Mouse (Mus musculus): ENCODE results near the gene Sf3a2. TPM values are rescaled to one million over a fixed set of nuclear protein-coding genes. Genes with fewer than 3 reads are reported as not detected.

Sf3a2 gene
- 101 and 144 TPM in 2 replicates for polyA plus RNA-seq (2012; rRNA removed)

DNA sequence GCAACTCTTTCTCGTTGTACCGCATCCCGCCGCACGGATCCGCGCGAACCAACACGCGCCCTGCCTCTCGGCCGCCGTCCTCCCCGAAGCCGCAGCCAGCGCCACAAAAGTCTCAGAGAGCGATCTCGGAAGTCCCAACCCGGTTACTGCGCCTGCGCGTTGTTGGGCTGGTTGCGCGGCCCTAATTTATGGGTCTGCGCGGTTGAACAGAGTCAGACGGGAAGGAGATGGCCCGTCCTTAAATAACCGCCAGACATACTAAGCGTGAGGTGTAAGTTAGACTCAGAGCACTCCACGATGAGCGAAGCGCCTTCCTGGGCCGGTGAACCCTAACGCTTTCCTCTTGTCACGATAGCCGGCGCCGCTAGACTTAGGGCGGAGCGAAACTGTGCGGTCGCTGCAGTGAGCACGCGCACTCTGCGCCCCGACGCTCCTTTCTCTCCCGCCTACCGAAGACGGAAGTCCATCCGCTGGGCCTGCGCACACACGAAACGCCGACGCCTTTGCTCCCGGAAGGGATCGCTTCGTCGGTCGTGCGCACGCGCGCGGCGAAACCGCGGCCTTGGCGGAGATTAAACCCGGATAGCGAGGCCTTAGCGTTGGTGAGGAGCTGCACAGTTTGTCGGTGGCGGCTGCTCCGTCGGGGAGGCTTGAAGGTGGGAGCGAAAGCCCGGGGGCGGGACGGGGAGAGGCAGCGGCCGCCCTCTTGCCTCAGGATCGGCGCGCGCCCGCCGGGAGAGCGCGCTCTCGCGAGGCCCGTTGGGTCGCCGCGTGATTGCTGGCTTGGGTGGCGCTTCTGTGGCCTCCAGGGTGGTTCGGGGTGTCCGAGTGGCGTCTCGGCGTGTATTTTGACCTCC is at the start of gene Sf3a2, which contains the start of gene Plekhj1:
Gene Sf3a2, plus strand, starts transcription at position 49 of the 857 bp plus-strand sequence.
Gene Plekhj1, minus strand, starts transcription at position 477 of the 857 bp plus-strand sequence.

DNA sequence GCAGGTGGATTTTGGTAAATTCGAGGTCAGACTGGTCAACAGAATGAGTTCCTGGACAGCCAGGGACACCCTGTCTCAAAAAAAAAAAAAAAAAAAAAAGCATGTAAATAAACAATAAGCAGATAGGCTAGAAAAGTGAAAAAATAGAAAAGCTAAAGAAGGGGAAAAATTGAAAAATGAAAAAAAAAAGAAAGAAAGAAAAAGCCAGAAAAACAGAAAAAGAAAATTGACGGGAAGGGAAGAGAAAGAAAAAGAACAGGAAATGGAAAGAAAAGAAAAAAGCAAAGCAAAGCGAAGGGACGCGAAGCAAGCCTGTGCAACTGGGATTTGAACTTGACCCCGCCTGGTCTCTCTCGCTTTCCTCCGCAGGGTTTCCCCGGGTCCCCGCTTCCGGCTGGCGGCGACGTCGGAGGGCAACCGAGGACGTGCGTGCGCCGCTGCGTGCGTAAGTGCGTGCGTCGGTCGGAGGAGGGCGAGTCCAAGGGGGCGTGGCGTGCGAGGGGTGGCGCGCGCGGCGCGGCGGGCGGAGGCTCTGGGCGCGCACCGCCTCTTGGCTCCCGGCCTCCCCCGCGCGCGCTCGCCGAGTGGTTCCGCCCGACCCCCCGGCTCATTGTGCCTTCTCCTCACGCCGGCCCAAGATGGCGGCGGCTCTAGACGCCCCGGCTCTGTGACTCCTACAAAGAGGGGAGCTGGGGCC is 43.3 kb upstream of the Sf3a2 start, which contains the start of gene Dot1l:
Gene Dot1l, plus strand, starts transcription at position 613 of the 697 bp plus-strand sequence.

DNA sequence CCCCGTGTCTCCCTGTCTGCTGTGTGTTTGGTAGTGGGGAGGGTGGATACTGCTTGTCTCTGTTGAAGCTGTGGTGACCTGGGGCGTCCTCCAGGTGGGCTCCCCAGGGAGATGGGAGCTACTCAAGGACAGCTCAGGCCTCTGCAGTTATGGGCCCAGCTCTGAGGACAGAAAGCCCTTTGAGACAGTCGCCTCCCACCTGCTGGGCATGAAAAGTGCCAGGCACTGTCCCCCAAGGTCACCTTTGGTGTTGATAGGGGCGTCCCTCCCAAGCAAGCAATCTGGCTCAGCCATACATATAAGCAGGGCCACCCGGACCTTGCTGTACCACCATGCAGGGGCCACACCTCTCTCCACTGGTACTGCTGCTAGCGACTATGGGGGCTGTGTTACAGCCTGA is 6.9 kb downstream of the Sf3a2 start, which contains the start of gene Amh:
Gene Amh, plus strand, starts transcription at position 328 of the 400 bp plus-strand sequence.

DNA sequence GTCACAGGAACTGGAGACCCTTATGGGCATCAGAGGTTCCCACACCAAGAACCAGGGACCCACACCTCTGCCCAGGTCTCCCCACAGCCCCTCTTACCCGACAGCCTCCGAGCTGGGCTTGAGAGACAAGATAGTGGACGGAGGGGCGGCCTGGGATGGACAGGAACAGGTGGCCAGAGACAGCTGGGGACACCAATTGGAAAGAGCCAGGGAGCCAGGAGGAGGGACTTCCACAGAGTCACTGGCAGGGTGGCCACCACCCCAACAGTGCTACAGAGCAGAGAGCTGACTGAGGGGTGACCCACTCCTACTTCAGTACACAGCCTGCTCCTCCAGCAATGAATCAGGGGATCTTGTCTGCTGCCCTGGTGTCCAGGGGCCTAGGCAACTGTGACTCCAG is 15.4 kb downstream of the Sf3a2 start, which contains the start of gene Jsrp1:
Gene Jsrp1, minus strand, starts transcription at position 133 of the 400 bp plus-strand sequence.

DNA sequence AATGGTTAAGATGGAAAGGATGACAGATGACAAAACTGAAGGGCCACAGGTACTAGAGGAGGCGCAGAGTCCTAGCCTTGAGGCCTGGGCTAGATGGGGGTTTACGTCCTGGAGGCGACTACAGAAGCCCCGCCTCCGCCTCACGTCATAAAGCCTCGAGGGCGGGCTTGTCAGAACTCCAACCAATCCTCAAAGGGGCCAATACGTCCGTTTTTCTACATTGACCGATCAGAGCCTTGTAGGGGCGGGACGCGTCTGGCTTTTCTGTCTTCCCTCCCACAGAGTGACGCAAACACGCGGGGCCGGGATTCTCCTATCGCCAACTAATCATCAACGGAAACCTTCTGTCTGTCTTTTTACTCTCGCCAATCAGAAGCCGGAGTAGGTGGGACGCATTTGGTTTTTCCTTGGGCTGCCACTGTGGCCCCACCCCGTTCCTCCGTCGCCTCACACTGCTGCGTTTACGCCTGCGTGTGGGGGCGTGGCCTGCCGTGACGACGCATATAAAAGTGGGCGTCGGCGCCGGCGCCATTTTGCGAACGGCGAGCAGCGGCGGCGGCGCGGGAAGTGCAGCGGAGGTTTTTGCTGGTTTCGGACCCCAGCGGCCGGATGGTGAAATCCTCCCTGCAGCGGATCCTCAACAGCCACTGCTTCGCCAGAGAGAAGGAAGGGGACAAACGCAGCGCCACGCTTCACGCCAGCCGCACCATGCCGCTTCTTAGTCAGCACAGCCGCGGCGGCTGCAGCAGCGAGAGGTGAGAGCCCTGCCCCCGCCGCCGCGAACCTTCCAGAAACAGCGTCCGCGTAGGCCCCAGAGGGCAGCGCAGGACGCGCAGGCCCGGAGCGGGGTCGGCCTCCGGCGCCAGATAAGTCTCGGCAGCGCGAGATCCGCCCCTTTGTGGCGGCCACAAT is 28.4 kb downstream of the Sf3a2 start, which contains the start of gene Oaz1:
Gene Oaz1, plus strand, starts transcription at position 506 of the 912 bp plus-strand sequence.

DNA sequence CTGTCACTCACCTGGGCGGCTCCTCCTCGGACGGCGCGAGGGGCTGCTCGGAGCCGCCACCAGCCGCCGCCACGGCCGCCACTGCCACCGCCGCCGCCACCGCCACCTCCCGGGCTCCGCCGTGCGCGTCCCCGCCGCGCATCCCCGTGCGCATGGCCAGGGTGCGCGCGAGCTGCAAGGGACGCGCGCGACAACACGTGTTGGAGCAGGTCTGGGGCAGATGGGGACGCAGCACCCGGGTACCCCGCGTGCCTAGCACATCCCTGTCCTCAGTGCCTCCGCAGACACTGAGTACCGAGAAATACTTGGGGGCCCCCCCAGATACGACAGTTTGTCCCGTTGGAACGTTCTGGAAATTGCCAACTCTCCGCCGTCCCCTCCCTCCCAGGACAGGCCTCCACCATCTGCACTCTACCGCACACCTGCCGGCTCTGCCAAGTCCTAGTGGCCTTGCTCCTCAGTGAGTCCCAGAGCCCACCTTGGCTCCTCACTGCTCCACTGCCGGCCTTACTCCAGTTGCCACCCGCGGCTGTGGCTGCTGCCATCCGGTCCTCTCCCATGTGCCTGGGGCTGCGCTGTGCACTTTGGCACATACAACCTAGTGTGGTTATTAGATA is 46.0 kb downstream of the Sf3a2 start, which contains the start of gene Lingo3:
Gene Lingo3, minus strand, starts transcription at position 109 of the 617 bp plus-strand sequence.

Other genes with a start within 250 kb of the Sf3a2 start
- gene Rexo1, start 236.6 kb upstream of the Sf3a2 start, polyA plus RNA-seq (2012; rRNA removed): 43.3 and 54.8 TPM in 2 replicates
- gene Klf16, start 220.9 kb upstream of the Sf3a2 start, polyA plus RNA-seq (2012; rRNA removed): 10.5 and 12.0 TPM in 2 replicates
- gene Abhd17a, start 207.9 kb upstream of the Sf3a2 start, polyA plus RNA-seq (2012; rRNA removed): 97.0 and 107 TPM in 2 replicates
- 48.7 and 54.0 TPM in 2 replicates for gene Scamp4, start 195.3 kb upstream of the Sf3a2 start, polyA plus RNA-seq (2012; rRNA removed)
- 9.7 and 11.8 TPM in 2 replicates for gene Adat3, start 195.3 kb upstream of the Sf3a2 start, polyA plus RNA-seq (2012; rRNA removed)
- 5.1 and 5.9 TPM in 2 replicates for gene Gm49322, start 192.2 kb upstream of the Sf3a2 start, polyA plus RNA-seq (2012; rRNA removed)
- gene Csnk1g2, start 175.4 kb upstream of the Sf3a2 start, polyA plus RNA-seq (2012; rRNA removed): 169 and 230 TPM in 2 replicates
- gene Btbd2, start 141.1 kb upstream of the Sf3a2 start, polyA plus RNA-seq (2012; rRNA removed): 65.9 and 84.8 TPM in 2 replicates
- 86.7 and 103 TPM in 2 replicates for gene Mknk2, start 120.1 kb upstream of the Sf3a2 start, polyA plus RNA-seq (2012; rRNA removed)
- gene Mob3a, start 96.2 kb upstream of the Sf3a2 start, polyA plus RNA-seq (2012; rRNA removed): 21.9 and 34.8 TPM in 2 replicates
- 24.8 and 32.5 TPM in 2 replicates for gene Izumo4, start 96.0 kb upstream of the Sf3a2 start, polyA plus RNA-seq (2012; rRNA removed)
- gene Ap3d1, start 55.9 kb upstream of the Sf3a2 start, polyA plus RNA-seq (2012; rRNA removed): 112 and 113 TPM in 2 replicates
- 55.5 and 55.9 TPM in 2 replicates for gene Dot1l, start 43.0 kb upstream of the Sf3a2 start, polyA plus RNA-seq (2012; rRNA removed)
- gene Plekhj1, start 428 bp downstream of the Sf3a2 start, polyA plus RNA-seq (2012; rRNA removed): 107 and 143 TPM in 2 replicates
- 1.3 and 1.4 TPM in 2 replicates for gene Amh, start 7.0 kb downstream of the Sf3a2 start, polyA plus RNA-seq (2012; rRNA removed)
- 1.2 and 1.5 TPM in 2 replicates for gene Jsrp1, start 15.3 kb downstream of the Sf3a2 start, polyA plus RNA-seq (2012; rRNA removed)
- gene Oaz1, start 28.5 kb downstream of the Sf3a2 start, polyA plus RNA-seq (2012; rRNA removed): 668 and 753 TPM in 2 replicates
- 0.46 and 0.48 TPM in 2 replicates for gene Lingo3, start 45.8 kb downstream of the Sf3a2 start, polyA plus RNA-seq (2012; rRNA removed)
- 416 and 423 TPM in 2 replicates for gene Lsm7, start 57.0 kb downstream of the Sf3a2 start, polyA plus RNA-seq (2012; rRNA removed)
- 43.7 and 57.8 TPM in 2 replicates for gene Sppl2b, start 57.1 kb downstream of the Sf3a2 start, polyA plus RNA-seq (2012; rRNA removed)
- gene Tmprss9, start 73.7 kb downstream of the Sf3a2 start, polyA plus RNA-seq (2012; rRNA removed): 0.01 and 0.02 TPM in 2 replicates
- 199 and 235 TPM in 2 replicates for gene Timm13, start 102.8 kb downstream of the Sf3a2 start, polyA plus RNA-seq (2012; rRNA removed)
- 69.6 and 106 TPM in 2 replicates for gene Lmnb2, start 120.0 kb downstream of the Sf3a2 start, polyA plus RNA-seq (2012; rRNA removed)
- gene Gadd45b, start 131.9 kb downstream of the Sf3a2 start, polyA plus RNA-seq (2012; rRNA removed): 12.2 and 15.1 TPM in 2 replicates
- gene Gng7, start 216.7 kb downstream of the Sf3a2 start, polyA plus RNA-seq (2012; rRNA removed): 3.4 and 5.5 TPM in 2 replicates
- gene Diras1, start 227.5 kb downstream of the Sf3a2 start, polyA plus RNA-seq (2012; rRNA removed): 5.8 and 6.1 TPM in 2 replicates
- 26.5 and 35.6 TPM in 2 replicates for gene Slc39a3, start 239.2 kb downstream of the Sf3a2 start, polyA plus RNA-seq (2012; rRNA removed)